Mouse (Mus musculus): ENCODE measurements at regions not wholly inside any gene's neighbourhood (a gene's known extent, or its start where the extent isn't known, plus 50 kb on each side); places are given as distances from the start of the nearest gene placed in this dataset.
"Not testable (repeated sequence)": the region's sequence is repeated elsewhere in the genome, so short reads cannot be mapped to it uniquely, and the experiment has no call there.

GRCm38 (mm10) chr14:33691690-33692089 lies 102.7 kb downstream of the Ptpn20 start:
- peak; percentile 14 to 22 for DNase-seq

- no peak for DNase-seq
Measured at GRCm38 (mm10) chr14:33694224-33694623, 105.2 kb downstream of the Ptpn20 start.

DNA sequence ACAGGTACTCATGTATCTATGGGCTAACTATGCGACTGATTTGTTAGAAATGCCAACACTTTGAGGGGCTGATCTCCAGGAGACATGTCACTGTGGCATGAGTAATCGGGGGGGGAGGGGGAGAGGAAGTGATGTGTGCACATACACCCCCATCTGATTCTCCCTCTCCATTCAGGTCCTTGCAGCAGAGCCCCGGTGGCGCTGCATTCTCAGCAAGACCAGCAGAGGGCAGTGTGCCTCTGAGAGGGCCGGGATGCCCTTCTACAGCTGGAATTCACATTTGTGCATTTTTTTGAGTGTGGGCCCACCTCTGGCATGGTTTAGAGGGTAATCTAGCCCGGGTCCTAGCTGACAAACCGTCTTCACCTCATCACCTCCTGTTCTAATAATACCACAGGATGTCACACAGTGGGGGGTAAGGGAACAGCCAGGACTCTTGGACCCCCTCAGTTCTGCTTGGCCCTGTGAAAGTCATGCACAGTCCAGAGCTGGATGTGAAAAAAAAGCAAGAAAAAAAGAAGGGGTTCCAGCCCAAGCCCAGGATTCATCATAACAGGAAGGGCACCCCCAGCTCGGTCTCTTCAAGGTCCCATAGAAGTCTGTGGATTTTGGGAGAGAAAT lies 106.5 kb downstream of the Ptpn20 start:
- peak; percentile 40 to 48 for DNase-seq

DNA sequence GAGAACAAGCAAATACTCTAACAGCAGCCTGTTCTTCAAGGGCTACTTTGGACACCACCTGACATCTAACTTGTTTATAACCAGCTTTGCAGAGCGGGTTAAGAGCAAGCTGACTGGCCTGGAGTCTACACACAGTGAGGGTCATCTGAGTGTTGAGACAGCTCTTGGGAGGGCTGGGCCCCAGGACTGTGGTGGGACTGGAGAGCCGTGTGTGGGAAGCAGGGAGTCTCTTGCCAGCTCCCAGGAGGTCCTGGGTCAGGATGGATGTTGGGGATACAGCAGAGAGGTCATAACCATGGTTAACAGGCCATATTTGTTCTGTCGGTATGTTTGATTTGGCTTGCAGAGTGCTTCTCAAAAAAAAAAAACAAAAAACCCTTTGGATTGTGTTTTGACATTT lies 107.8 kb downstream of the Ptpn20 start:
- peak in 1 of 2 experiments; percentile 15 for DNase-seq

GRCm38 (mm10) chr14:33699777-33700438 lies 110.9 kb downstream of the Ptpn20 start:
- no peak for DNase-seq

GRCm38 (mm10) chr14:33707661-33708297 lies 118.8 kb downstream of the Ptpn20 start:
- no peak for DNase-seq

GRCm38 (mm10) chr14:33708298-33708665 lies 119.3 kb downstream of the Ptpn20 start:
- no peak for DNase-seq

GRCm38 (mm10) chr14:33712458-33712857 lies 123.5 kb downstream of the Ptpn20 start:
- DNase-seq = no peak

- DNase-seq = no peak
Measured at GRCm38 (mm10) chr14:33719651-33720050, 130.6 kb downstream of the Ptpn20 start.

DNA sequence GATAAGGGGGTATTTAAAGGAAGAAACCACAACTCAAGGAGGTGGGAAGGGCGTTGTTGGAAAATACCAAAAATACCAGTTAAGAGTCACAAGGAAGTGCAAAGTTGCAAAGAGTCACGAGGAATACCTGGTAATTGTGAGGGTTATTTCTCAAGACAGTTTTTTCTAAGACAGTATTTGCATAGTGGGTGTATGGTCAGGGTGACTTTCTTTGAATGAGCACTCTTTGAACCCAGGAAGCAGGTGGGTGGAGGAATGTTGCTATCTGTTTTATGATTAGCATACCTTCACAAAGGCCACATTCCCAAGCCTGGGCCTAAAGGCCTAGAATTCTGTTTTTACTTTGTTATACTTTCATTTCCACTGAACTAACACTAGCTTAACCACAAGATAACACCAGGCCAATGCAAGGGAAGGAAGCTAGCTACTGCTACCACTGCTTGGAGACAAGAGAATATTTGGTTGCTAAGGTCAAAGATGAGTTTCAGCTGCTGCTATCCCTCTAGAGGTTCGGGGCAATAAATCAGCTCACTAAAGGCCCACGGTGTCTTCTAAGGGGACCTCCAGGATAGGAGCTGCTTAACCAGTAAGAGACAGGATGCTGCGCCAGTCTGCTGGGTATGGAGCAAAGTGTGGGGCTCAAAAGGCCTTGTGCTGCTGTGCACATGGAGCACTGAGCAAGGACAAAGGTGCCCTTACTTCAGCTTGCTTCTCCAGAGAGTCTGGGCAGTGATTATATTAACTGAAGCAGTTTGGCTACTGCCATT lies 133.6 kb downstream of the Ptpn20 start:
- not testable (repeated sequence) for DNase-seq

- no peak for DNase-seq
Measured at GRCm38 (mm10) chr14:33726500-33726899, 137.5 kb downstream of the Ptpn20 start.

GRCm38 (mm10) chr14:33729115-33729884 lies 140.3 kb downstream of the Ptpn20 start:
- no peak for DNase-seq

GRCm38 (mm10) chr14:33732698-33733097 lies 143.7 kb downstream of the Ptpn20 start:
- DNase-seq = no peak

DNA sequence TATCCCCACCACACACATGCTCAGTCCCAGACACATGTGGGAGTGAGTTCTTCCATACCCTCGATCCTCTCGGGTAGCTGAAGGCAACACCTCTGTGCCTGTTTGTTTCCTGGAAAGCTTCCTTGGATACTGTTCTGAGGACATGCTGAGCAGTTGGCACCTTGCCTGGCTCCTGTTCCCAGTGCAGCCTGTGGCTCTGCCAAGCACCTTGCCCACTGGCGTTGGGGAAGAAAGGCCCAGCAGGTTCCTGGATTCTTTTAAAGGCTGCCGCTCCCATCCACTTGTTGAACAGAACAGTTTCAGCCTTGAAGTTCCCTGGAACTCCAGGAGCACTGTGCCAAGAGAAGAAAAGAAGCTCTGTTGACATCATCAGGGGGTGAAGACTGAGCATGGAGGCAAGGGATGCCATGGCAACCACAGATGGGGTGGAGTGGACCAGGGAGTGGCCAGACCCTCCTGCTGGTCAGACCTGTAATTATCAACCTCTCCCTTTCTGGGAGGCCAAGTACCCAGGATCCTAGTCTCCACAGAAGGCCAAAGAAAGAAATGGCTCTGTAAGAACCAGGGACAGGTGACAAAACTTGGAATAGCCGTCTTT lies 145.5 kb downstream of the Ptpn20 start:
- peak; percentile 7 to 34 for DNase-seq

GRCm38 (mm10) chr14:33735653-33736052 lies 146.6 kb downstream of the Ptpn20 start:
- peak; percentile 24 to 32 for DNase-seq

- DNase-seq = no peak
Measured at GRCm38 (mm10) chr14:33746181-33746580, 157.2 kb downstream of the Ptpn20 start.

GRCm38 (mm10) chr14:33759656-33760055 lies 163.7 kb upstream of the Gdf10 start:
- DNase-seq = no peak

- DNase-seq = no peak
Measured at GRCm38 (mm10) chr14:33763641-33764046, 159.7 kb upstream of the Gdf10 start.

DNA sequence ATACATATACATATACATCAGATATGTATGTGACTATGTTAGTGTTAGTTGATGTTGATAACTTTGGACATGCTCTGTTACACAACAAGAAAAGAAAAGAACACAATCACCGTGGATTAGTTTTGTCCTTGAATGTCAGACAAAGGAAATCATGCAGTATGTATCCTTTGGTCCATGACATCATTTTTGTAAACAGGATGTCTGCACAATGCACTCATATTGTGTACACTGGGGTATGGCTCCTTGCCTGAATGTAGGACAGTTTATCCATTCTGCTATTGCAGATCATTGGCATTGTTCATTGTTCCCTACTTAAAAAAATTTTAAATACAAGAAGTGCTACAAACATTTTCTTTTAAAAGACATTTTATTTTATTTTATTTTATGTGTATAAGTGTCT lies 157.6 kb upstream of the Gdf10 start:
- no peak for DNase-seq

DNA sequence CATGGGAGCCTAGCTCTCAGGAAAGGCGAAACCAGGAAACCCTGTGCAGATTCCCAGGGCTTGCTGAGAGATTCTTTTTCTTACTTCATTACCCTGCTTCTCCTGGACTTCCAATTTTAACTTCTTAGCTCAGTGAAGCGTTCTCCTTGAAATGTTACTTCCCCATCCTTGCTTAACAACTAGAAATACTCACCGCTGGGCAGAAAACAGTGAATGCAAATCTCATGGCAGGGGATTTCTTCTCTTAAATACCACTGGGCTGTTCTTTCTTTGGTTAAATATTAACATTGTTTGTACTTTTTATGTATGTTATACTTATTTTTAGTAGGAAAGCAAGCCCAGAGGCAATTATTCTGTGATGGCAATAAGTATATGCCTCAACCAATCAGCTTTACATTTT lies 151.0 kb upstream of the Gdf10 start:
- no peak for DNase-seq

DNA sequence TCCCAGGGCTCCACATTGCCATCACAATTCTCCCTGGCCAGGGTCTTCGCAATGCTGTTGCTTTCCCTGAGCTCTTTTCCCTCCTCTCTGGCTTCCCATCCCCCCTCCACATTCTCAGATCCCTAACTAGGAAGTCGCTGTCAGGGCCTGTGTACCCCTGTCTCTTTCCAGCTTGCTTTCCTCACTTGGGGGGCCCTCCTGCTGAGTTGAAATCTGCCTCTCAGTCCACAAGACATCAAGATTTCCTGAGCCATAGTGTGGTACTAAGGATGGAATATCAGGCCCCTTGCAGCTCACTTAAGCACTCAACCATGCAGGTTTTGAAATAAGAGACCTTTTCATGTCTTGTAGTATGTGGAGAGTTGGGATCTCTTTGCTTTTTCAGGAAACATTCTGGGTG lies 133.8 kb upstream of the Gdf10 start:
- DNase-seq = no peak

- DNase-seq = no peak
Measured at GRCm38 (mm10) chr14:33794262-33794661, 129.1 kb upstream of the Gdf10 start.

Data from lung, adult 18-20 months (tissue).